Mouse (Mus musculus) spleen, postnatal 4 days (tissue): ENCODE measurements around the gene Gprin1.
A peak's percentile ranks its signal among the peaks of the same experiment; 100 is the strongest.
"Not testable (repeated sequence)": the region's sequence is repeated elsewhere in the genome, so short reads cannot be mapped to it uniquely, and the experiment has no call there.

Source experiments
- DNase-seq, 2 experiments: peaks; one replicate each; pipeline ENCODE4 v3.0.0; 2022; ENCODE audit warnings: low spot score in 2 of 2

Gprin1 gene

GRCm38 (mm10) chr13:54749864-54750411 lies at the start of gene Gprin1:
Gene Gprin1, minus strand, starts transcription at chr13:54749874.
- no peak for DNase-seq

GRCm38 (mm10) chr13:54798740-54799139 lies 49.1 kb upstream of the Gprin1 start:
- DNase-seq: no peak

GRCm38 (mm10) chr13:54797861-54798643 lies 48.4 kb upstream of the Gprin1 start:
- DNase-seq: no peak

- DNase-seq: no peak
Observed at GRCm38 (mm10) chr13:54797356-54797755, 47.7 kb upstream of the Gprin1 start.

- DNase-seq: no peak
Observed at GRCm38 (mm10) chr13:54794843-54795242, 45.2 kb upstream of the Gprin1 start.

DNA sequence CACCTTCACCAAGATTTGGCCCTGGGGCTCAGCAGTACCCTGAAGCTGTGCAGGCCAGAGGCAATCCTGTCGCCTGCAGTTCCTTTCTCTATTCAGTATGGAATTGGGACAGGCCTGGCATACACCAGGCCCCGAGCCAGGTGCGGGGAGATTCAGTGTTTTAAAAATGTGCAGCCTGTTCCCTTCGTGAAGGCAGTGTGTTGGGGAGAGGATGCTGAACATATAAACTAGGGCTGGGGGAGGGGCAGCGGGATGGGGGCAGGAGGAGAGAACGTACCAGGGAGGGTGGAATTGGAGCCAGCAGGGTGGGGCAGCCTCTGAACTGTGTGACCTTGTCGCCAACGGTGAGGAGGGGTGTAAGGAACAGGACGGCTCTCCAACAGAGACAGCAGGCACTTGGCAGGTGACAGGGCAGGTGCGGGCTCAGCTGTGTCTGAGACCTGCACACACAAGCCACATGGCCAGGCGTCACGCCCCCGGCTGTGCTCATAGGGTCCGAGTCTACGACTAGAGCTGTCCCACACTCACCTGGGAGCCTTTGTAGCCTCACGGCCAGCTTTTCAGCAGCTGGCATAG lies 44.4 kb upstream of the Gprin1 start:
- DNase-seq: no peak

DNA sequence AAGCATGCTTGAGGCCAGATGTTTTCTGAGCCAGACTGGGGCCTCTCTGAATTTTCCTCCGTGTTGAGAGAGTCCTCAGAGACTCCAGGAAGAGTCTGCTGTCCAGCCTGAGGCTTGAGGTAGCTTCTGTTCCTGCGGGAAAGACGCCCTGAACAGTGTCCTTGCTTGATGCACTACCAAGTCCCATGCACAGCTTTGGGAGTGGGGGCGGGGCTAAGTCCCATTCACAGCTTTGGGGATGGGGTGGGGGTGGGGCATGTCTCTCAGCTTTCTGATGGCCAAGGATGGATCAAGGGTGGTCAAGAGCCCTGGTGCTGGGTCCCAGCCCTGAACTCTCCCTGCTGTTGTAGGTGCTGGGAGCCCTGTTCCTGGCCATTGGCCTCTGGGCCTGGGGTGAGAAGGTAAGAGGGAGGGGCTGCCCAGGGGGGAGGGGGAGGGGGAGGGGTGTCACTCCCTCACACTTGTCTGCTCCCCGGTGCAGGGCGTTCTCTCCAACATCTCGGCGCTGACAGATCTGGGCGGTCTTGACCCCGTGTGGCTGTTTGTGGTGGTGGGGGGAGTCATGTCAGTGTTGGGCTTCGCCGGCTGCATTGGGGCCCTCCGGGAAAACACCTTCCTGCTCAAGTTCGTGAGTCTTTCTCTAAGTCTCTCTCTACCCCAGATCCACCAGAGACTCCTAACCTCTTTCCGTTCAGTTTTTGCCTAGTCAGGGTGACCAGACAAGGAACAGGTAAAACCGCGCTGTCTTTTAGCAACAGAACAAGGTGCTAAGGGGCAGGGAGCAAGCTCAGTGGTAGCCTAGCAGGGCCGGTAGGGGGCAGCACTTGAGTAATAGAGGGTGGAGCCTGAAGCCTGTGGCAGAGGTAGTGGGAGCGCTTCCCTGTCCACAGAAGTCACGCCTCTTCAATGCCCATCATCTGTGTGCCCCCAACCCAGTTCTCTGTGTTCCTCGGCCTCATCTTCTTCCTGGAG lies 42.9 kb upstream of the Gprin1 start:
- no peak for DNase-seq

DNA sequence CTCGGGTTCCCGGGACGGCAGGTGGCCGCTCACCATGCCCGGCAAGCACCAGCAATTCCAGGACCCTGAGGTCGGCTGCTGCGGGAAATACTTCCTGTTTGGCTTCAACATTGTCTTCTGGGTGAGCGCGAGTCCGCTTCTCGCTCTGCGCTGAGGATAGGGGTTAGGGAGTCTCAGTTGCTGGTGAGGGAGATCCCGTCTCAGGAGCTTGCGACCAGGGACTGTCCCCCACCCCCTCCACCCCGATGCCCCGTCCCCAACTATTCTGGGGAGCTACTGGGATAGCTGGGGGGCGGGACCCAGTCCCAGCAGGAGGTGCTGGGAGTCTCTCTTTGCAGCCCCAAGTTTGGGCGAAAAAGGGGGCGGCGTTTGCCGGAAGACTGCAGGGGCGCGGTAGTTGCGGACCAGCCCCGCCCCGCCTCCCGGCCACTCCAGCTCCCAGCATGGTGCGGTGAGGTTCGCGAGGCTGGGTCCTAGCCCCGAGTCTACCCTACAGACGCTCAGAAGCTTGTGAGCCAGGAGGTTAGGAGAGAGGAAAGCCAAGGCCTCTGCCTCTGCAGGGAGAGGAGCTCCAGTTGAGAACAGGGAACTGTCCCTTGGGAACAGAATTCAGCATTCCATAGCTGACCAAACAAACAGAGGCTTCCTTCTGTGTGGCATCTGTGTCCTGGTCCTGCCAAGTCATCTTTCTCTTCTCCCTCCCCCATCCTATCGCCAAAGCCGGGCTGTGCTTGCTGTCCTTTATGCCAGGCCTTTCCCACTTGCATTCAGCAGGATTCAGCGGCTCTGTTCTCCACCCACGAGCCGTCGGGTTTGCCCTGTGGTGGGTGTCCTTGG lies 40.1 kb upstream of the Gprin1 start:
- no peak for DNase-seq

DNA sequence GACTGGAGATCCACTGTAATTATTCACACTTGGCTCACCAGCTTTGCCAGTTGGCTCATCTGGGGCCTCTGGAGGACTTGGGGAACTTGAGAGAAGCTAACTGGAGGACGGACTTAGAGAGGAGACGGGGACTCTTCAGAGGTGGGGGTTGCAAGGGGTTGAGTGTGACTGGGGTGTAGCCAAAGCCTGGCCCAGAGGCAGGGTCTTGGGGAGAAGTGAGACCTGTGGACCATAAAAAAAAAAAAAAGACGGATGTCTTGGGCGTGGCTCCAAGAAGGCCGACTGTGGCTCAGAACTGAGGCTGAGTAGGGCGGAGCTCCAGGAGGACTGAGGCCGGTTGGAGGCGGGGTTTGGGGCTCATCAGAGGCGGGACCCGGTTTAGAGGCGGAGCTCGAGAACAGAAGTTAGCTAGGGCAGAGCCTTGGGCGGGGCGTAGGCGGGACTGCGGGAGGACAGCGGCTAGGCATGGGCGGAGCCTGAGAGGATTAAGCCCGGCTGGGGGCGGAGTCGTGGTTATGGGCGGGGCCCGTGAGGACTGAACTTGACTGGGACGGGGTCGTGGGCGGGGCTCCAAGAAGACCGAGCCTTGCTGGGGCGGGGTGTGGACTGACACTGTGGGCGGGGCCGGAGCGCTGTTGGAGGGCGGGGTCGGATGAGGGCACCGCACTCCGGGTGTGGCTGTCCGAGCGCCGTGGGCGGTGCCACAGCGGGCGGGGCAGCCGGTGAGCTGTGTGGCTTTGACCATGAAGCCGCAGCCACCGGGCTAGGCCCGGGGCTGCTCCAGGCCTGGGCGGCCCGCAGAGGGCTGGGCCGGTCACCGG lies 39.3 kb upstream of the Gprin1 start, which contains the start of gene Tspan17:
Gene Tspan17, plus strand, starts transcription at position 638 of the 821 bp plus-strand sequence.
- peak; percentile 87 to 91 for DNase-seq

- not testable (repeated sequence) for DNase-seq
Observed at GRCm38 (mm10) chr13:54787591-54787990, 37.9 kb upstream of the Gprin1 start.

GRCm38 (mm10) chr13:54783698-54784097 lies 34.0 kb upstream of the Gprin1 start, which contains the start of gene Eif4e1b:
Gene Eif4e1b, plus strand, starts transcription at chr13:54783998.
- DNase-seq: no peak

DNA sequence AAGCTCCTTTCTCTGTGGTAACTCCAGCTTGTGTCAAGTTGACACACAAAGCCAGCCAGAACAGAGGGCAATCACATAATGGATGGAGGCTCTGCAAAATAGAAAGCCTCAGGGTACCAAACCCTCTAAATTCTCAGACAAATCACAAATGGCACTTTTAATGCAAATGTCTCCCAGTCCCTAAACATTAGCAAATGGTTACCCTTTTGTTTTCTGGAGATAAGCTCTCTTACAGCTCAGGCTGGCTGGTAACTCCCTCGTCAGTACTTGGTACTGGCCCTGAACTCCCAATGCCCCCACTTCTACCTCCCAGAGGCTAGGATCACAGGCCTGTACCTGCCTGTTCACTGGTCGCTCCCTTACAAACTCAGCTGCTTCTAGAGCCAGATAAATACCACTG lies 33.6 kb upstream of the Gprin1 start:
- DNase-seq: no peak

GRCm38 (mm10) chr13:54781086-54781485 lies 31.4 kb upstream of the Gprin1 start:
- no peak for DNase-seq

DNA sequence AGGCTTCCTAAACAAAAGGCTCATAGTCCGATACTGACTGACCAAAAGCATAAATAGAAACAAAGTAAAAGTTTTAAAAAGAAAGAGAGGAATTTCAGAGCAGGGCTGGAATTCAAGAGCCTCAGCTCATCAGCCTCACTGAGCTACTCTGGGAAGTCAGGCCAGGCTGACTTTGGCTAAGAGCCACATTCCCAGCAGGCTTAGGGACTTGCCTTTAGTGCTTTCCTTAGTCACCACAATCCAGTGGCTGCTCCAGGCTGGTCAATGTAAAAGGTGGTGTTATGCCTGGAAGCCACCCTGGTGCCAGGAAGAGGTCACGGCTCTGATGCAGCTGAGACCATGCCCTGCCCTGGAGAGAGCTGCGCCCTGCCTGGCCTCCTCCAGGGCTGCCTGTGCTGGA lies 30.9 kb upstream of the Gprin1 start:
- no peak for DNase-seq

GRCm38 (mm10) chr13:54767012-54767411 lies 17.3 kb upstream of the Gprin1 start:
- no peak for DNase-seq

DNA sequence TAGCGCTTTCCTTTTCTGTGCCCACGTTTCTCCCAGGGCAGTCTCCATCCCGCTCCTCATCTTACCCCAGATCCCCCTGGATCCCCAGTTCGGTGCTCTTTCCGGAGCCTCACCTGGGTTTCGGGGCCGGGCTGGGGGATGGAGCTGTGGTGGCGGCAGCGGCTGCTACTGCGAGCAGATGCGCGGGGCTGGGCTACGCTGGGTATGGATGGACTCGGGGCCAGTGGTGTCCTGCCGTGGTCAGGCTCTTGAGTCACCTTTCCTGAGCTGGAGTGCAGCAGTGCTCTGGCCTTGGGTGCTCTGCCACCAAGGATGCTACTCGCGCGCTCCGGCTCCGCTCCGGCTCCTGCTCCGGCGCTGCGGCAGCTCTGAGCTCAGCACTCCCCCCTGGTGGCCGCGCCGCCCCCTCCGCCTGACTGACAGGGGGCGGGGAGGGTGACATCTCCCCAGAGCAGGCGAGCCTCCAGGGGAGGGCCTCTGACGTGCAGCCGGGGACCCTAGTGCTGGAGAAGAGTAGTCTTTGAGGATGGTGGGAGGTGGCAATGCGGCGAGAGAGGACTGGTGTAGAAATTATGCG lies 16.6 kb upstream of the Gprin1 start, which contains the start of gene Sncb:
Gene Sncb, minus strand, starts transcription at position 404 of the 577 bp plus-strand sequence.
- DNase-seq: peak; percentile 46 to 82

DNA sequence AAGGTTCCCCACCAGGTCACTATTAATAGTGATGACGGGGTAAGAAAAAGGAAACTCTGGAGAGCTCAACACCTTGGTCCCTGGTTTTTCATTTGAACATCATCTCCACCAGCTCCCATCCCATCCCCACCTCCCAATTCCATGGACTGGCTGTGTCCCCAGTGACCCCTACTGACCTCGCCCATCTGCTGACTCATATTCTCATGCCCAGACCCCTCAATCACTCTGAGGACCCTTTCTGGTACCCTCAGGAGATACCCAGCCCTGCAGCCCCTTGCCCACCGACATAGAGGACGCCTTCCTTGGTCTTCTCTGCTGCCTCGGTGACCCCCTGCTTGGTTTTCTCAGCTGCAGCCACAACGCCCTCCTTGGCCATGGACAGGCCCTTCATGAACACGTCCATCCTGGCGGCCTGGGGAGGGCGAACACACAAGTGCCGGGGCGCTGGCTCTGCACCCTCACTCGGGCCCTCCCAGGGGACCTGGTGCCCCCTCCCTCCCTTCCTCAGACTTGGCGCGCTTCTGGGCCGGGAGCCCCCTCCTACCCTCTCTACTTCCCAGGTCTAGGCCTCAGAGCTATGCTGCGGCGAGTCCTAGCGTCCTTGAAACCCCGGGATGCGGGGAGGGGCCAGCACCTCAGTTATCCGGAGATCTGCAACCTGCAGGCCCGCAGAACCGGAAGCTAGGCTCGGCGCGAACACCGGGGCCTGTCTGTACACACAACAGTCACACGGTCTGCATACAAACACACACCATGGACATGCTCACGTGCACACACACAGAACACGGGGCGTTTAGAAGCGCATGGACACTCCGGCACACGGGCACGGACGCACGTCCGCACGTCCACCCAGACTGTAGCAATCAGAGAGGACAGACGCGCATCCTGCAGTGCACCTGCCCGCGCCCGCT lies 15.9 kb upstream of the Gprin1 start:
- DNase-seq: no peak

GRCm38 (mm10) chr13:54760906-54761305 lies 11.2 kb upstream of the Gprin1 start:
- no peak for DNase-seq
